Mouse (Mus musculus) G1E (cell line): ENCODE data around the gene Etv4.

Experiments used
- CTCF ChIP-seq: IDR thresholded peaks from 2 replicates; pipeline ENCODE4 v1.5.1; 2012; ENCODE audit warnings: low read depth, low read length, inconsistent platforms, mixed read lengths
- GATA2 ChIP-seq: IDR thresholded peaks from 2 replicates; pipeline ENCODE4 v1.6.1; 2012; ENCODE audit warnings: low read depth, low read length, inconsistent platforms, borderline replicate concordance
- TAL1 ChIP-seq: conservative IDR thresholded peaks from 2 replicates; pipeline ENCODE4 v1.6.1; 2012; ENCODE audit warnings: low read depth, low read length, inconsistent platforms, mixed read lengths

DNA sequence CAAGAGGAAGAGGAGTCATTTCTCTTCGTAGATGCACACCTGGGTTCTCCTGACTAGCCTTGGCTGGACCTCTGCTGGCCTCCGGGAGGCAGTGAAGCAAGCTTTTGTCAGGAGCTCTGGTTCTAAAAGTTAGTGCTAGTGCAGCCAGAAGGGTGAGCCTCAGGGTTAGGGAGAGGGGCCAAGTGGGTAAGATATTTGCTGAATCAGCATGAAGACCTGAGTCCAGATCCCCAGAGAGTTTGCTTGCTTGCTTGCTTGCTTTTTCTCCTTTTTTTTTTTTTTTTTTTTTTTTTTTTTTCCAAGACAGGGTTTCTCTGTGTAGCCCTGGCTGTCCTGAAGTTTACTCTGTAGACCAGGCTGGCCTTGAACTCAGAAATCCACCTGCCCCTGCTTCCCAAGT, 12.2 kb upstream of the Etv4 start:
- TF ChIP-seq TAL1 (no peak), CTCF (no peak), GATA2 (no peak)
